Mouse (Mus musculus) heart, embryonic 16.5 days (tissue): ENCODE data around the gene Map7. TPM values are rescaled to one million over a fixed set of nuclear protein-coding genes. Genes with fewer than 3 reads are reported as not detected.

Experiments
- ATAC-seq: fragments of 200-750 bp; cut with Nextera tagmentation; replicated peaks from 2 replicates; pipeline ENCODE4 v1.8.0; 2017; ENCODE audit warnings: moderate number of reproducible peaks; ENCODE audit not compliant: insufficient read depth, low FRiP score; ENCODE audit errors: extremely low read depth
- H3K27ac ChIP-seq: fragments of 300-500 bp; sonication (generic); 2 replicates; pipeline ENCODE4 v1.5.1; 2014; ENCODE audit warnings: mild to moderate bottlenecking, low read length, control low read depth, moderate library complexity
- H3K27me3 ChIP-seq: fragments of 300-500 bp; sonication (generic); 2 replicates; pipeline ENCODE4 v1.6.1; 2014; ENCODE audit warnings: low read length, mixed read lengths; ENCODE audit not compliant: control insufficient read depth, insufficient read depth
- H3K36me3 ChIP-seq: fragments of 300-500 bp; sonication (generic); 2 replicates; pipeline ENCODE4 v1.6.1; 2014; ENCODE audit not compliant: control insufficient read depth, insufficient read depth
- H3K4me1 ChIP-seq: fragments of 300-500 bp; sonication (generic); 2 replicates; pipeline ENCODE4 v1.6.1; 2014; ENCODE audit warnings: low read length, mixed read lengths; ENCODE audit not compliant: control insufficient read depth, insufficient read depth
- H3K4me2 ChIP-seq: fragments of 300-500 bp; sonication (generic); 2 replicates; pipeline ENCODE4 v1.6.1; 2014; ENCODE audit warnings: low read depth, mild to moderate bottlenecking, control low read depth, low read length
- H3K4me3 ChIP-seq: fragments of 300-500 bp; sonication (generic); 2 replicates; pipeline ENCODE4 v1.5.1; 2014; ENCODE audit warnings: mild to moderate bottlenecking, control low read depth, low read length
- H3K9ac ChIP-seq: fragments of 300-500 bp; sonication (generic); 2 replicates; pipeline ENCODE4 v1.6.1; 2014; ENCODE audit warnings: low read length, control low read depth
- H3K9me3 ChIP-seq: fragments of 300-500 bp; sonication (generic); replicated peaks from 2 replicates; pipeline ENCODE4 v1.6.1; 2016; ENCODE audit warnings: low read length; ENCODE audit not compliant: control insufficient read depth
- WGBS: fragments of 180-500 bp; shearing (Covaris S2); extraction: QIAGEN DNeasy Blood & Tissue Kit; methylation state at CpG from one replicate; pipeline ENCODE4 v1.1.7; 2014; 5-methylcytosine and 5-hydroxymethylcytosine counted together
- polyA plus RNA-seq: library from polyadenylated mRNA; unstranded; fragments of >200 nt; fragmentation: Nextera tagmentation; extraction: Ambion mirVana; gene quantifications from 2 replicates; pipeline ENCODE4 v1.2.1, GENCODE M21; 2015

Gene Map7
- polyA plus RNA-seq = 7.6 and 7.8 TPM in 2 replicates

DNA sequence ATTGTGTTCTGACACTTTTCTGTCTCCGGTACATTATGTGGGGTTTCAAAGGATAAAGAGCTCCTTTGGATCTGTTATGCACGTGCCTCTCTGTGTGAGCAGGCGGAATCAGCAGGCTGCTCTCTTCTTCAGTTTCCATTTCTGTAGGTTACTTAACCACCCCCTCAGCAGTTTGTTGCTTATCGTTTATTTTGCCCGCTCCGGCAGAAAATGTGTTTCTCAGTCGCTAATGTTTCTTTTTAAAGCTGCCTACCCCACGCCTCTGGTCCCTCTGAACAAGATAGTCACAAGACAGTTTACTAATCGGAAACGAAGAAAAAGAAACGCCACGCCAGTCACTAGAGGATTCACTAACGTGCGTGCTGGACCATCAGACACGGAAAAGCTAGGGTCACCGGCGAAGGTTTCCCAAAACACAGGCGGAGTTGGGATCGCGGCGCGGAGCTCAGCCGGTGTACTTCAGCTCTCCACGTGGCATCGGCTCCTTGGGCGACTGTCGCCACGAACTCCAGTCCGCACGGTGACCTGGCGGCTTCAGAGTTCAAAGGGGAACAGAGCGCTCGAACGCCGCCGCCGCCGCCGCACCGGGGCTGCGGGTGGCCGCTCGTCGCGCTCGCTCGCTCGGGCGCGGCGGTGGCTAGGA lies at the start of gene Map7:
TSS of gene Map7 (plus strand) at position 342 of the 643 bp plus-strand sequence.
- no peak for ATAC-seq
- H3K27me3 ChIP-seq = peaks cover 14% of the 10 kb centered on the region
- H3K4me3 ChIP-seq = peak within 1 kb of the TSS; percentile 82
- no peaks in the 10 kb centered on the region for H3K9me3 ChIP-seq
- no peaks in the 10 kb centered on the region for H3K36me3 ChIP-seq
- peak within 1 kb of the TSS; percentile 86 for H3K9ac ChIP-seq
- peak within 1 kb of the TSS; percentile 87 for H3K4me2 ChIP-seq
- H3K4me1 ChIP-seq = peaks cover 7% of the 10 kb centered on the region; the same call in 1 of the 2 replicates
- 5% methylated on average over 51 of the region's 51 CpGs for WGBS
- H3K27ac ChIP-seq = peak within 1 kb of the TSS; percentile 62; the same call in 1 of the 2 replicates

DNA sequence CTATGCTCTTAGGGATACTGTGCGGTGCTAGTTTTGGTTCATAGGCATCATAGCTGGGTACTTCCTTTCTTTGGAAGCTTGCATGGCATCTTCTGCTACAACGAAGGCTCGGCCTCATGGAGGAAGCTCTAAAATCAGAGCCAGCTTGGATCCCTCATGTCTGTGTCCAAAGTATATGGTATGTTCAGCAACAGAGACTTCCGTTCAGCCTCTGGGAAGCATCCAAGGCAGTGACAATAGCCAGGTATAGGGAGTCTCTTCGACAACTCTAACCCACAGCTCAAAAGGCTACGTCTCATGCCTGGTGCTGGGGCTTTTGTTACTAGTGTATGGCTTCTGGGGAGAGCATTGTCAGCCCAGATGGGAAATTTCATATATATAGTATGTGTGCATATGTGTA lies 46.8 kb upstream of the Map7 start:
- Histone ChIP-seq H3K9me3 (no peaks in the 10 kb centered on the region), H3K4me1 (peaks cover 14% of the 10 kb centered on the region), H3K4me2 (no peak overlapping the region), H3K36me3 (peaks cover 14% of the 10 kb centered on the region), H3K27me3 (no peaks in the 10 kb centered on the region), H3K9ac (no peak overlapping the region), H3K4me3 (no peak overlapping the region), H3K27ac (no peak overlapping the region)
- 90% methylated on average over 6 of the region's 6 CpGs for WGBS
- no peak for ATAC-seq

DNA sequence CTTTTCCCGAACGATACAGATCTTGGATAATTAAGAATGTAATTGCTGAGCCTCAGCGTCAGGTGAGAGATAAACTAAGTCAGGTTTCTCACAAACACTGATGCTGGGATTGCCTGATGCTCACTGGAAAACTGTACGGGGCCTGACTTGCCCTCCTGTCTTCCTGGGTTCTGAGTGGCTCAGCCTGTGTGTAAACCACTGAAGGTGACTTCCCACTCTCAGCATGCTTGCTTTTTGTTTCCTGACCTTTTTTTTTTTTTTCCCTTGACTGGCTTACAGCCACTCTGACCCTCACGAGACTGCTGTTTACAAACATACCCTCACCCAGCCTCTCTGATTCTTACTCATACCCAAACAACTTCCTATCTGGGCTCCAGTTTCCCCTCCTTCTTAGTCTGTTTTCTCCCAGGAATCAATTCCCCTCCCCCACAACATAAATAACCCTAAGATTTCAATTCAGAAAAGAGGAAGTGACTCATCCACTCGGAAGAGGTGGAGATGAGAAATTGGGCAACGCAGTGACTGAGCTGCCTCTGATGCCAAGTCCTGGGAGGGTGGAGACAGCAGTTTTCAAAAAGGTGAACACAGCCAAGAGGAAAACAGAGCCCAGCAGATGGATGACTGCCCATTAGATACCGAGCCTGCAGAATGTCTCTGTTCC lies 43.9 kb upstream of the Map7 start:
- Histone ChIP-seq H3K36me3 (peaks cover 12% of the 10 kb centered on the region), H3K4me1 (peaks cover 14% of the 10 kb centered on the region), H3K27ac (peak overlapping the region; percentile 41), H3K9ac (no peak overlapping the region), H3K4me2 (no peak overlapping the region), H3K4me3 (no peak overlapping the region), H3K27me3 (no peaks in the 10 kb centered on the region), H3K9me3 (no peaks in the 10 kb centered on the region)
- 49% methylated on average over 8 of the region's 8 CpGs for WGBS
- peak; percentile 88 for ATAC-seq

DNA sequence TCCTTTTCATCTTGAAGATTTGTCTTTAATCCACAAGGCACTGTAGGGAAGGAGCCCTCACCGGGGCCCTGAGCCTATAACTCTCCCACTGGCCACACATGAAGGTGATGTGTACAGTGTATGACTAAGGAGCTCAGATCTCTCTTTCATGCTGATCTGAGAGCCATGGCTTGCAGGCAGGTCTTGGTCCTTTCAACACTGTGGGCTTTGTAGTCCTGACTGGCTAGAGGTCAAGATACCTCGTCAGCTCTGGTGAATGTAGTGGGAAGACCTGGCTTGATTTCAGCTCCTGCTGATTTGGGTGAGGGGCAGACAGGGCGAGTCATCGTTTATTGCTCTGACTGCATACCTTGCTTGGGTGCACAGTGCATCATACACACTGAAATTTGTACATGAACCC lies 42.7 kb upstream of the Map7 start:
- no peaks in the 10 kb centered on the region for H3K27me3 ChIP-seq
- no peak overlapping the region for H3K4me2 ChIP-seq
- no peak overlapping the region for H3K9ac ChIP-seq
- no peak overlapping the region for H3K4me3 ChIP-seq
- no peaks in the 10 kb centered on the region for H3K9me3 ChIP-seq
- ATAC-seq = no peak
- peaks cover 14% of the 10 kb centered on the region for H3K4me1 ChIP-seq
- H3K27ac ChIP-seq = no peak overlapping the region
- peaks cover 5% of the 10 kb centered on the region for H3K36me3 ChIP-seq
- 71% methylated on average over 4 of the region's 4 CpGs for WGBS

DNA sequence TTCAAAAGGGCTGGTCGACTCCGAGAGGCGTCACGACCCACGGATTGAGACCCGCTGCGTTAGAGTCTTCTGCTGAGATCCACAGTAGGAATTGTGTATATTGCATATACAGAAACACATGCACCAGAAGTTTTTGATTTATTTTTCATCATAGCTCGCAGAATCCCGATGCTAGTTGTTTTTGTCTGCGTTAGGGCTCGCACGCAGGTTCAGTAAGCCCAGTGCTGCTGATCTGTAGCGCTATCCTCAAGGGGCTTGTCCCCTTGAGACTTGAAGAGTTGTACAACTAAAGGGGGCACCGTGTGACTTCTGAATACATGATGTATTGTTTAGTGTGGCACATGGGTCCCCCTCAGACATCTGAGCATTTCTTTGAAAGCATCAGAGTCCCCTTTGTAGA lies 41.2 kb upstream of the Map7 start:
- Histone ChIP-seq H3K4me1 (peaks cover 14% of the 10 kb centered on the region), H3K4me3 (no peak overlapping the region), H3K9me3 (no peaks in the 10 kb centered on the region), H3K4me2 (no peak overlapping the region), H3K36me3 (peaks cover 5% of the 10 kb centered on the region), H3K27me3 (no peaks in the 10 kb centered on the region), H3K27ac (no peak overlapping the region), H3K9ac (no peak overlapping the region)
- WGBS = 91% methylated on average over 14 of the region's 14 CpGs
- no peak for ATAC-seq

DNA sequence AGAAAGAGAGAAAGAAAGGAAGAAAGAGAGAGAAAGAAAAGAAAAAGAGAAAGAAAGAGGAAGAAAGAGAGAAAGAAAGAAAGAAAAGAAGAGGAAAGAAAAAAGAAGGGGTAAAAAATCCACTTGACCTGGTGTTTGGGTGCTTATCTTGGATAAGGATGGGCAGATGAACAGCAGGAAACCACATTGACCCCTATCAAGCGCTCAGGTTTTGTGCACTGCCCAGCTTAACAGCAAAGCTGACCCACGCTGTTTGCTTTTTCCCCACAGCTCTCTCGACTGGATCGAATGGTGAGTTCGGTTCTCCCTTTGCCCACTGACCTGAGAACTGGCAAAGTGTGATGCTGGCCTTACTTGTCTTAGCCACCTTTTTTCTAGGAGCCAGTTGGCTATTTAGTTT lies 36.8 kb upstream of the Map7 start:
- Histone ChIP-seq H3K27ac (no peak overlapping the region), H3K4me1 (peaks cover 3% of the 10 kb centered on the region; the same call in 1 of the 2 replicates), H3K27me3 (no peaks in the 10 kb centered on the region), H3K9ac (no peak overlapping the region), H3K4me3 (no peak overlapping the region), H3K9me3 (no peaks in the 10 kb centered on the region), H3K36me3 (peaks cover 2% of the 10 kb centered on the region), H3K4me2 (no peak overlapping the region)
- WGBS = 85% methylated on average over 5 of the region's 5 CpGs
- no peak for ATAC-seq

DNA sequence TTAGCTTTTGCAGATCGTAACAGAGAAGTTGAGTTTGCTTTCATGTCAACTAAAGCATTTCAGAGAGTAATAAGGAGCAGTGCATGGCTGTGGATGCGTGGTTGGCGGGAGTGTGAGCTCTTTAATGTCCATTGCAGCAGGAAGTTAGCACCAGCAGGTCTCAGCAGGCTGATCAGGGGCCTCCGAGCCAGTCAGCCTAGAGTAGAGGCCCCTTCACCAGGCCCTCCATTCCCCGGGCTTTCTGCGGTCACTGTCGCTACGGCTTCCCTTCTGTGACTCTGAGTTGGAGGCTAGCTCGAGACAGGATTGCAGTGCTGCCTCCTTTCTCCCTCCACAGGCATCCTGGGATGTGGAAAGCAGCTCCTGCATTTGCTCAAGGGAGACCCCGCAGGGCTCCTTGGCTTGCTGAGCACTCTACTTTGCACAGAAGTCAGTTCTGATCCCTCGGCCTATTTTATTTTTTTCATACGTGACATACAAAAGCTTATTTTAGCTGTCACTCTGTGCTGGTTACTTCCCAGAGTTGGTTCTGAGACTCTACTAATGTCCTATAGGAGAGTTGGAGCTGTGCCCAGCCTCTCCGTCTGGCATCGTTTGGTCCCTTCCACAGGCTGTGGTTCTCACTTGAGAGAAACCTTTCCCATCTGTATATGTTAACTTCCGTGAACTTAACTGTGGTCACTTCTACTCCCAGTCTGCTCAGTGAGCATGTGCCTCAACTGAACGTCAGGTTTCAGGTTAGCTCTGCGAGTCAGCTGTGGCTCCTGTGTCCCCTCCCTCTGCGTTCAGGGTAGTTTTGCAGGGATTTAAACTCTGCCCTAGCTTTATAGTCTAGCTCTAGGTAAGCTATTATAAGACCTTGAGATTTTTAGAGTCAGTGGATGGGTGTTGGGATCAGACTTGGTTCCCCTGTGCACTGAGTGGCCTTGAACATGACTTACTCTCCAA lies 36.0 kb upstream of the Map7 start:
- Histone ChIP-seq H3K4me3 (no peak overlapping the region), H3K36me3 (peaks cover 2% of the 10 kb centered on the region), H3K4me1 (peaks cover 3% of the 10 kb centered on the region; the same call in 1 of the 2 replicates), H3K4me2 (no peak overlapping the region), H3K27ac (no peak overlapping the region), H3K27me3 (no peaks in the 10 kb centered on the region), H3K9me3 (no peaks in the 10 kb centered on the region), H3K9ac (no peak overlapping the region)
- no peak for ATAC-seq
- 73% methylated on average over 18 of the region's 18 CpGs for WGBS

DNA sequence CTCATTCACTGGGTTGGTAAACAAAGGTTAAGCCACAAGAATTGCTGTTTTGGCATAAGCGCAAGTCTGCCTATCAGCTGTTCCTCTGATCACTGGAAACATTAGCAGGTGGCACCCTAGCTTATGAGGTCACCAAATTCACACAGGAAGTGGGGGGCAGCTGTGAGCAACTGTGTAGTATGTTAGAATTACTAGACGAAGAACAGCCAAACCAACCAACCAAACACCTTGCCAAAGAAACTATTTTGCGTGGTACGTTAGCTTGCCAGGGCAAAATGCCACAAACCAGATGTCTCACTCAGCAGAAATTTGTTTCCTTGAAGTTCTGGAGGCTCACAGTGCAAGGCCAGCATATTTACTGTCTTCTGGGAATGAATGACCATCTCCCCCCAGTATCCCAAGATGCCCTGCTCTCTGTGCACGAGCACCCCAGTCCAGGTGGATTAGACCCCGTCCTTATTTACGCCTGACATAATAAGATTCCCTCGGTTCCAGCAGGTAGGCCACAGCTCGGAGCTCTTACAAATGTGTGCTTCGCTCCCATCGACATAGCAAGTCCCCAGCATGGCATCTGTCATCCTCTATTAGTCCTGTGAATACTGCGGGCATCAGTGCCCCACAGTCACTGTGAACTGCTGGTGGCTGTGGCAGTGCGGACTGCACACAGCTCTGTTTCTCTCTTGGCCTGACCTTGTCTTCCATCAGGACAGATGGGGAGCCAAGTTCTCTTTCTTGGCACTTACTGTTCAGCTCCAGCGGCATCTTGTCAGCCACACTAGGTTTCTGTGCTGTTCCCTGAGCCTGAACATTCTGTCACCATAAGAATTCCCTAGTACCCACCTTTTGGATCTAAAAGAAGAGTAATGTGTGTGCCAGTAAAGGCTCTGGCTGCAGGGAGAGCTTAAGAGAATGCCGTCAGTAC lies 28.5 kb upstream of the Map7 start:
- no peak overlapping the region for H3K27ac ChIP-seq
- ATAC-seq = no peak; the same call in 1 of the 2 replicates
- WGBS = 85% methylated on average over 15 of the region's 15 CpGs
- H3K27me3 ChIP-seq = no peaks in the 10 kb centered on the region
- H3K36me3 ChIP-seq = peaks cover 8% of the 10 kb centered on the region; the same call in 1 of the 2 replicates
- H3K9me3 ChIP-seq = no peaks in the 10 kb centered on the region
- H3K9ac ChIP-seq = no peak overlapping the region
- H3K4me1 ChIP-seq = no peaks in the 10 kb centered on the region
- no peak overlapping the region for H3K4me2 ChIP-seq
- H3K4me3 ChIP-seq = no peak overlapping the region
